Mouse (Mus musculus): ENCODE results near the gene Cyp2t4. TPM values are rescaled to one million over a fixed set of nuclear protein-coding genes. Genes with fewer than 3 reads are reported as not detected.
A peak's percentile ranks its signal among the peaks of the same experiment; 100 is the strongest.

Cyp2t4 gene
- polyA plus RNA-seq, 1 experiment from 2014 or later = 0.09 TPM

DNA sequence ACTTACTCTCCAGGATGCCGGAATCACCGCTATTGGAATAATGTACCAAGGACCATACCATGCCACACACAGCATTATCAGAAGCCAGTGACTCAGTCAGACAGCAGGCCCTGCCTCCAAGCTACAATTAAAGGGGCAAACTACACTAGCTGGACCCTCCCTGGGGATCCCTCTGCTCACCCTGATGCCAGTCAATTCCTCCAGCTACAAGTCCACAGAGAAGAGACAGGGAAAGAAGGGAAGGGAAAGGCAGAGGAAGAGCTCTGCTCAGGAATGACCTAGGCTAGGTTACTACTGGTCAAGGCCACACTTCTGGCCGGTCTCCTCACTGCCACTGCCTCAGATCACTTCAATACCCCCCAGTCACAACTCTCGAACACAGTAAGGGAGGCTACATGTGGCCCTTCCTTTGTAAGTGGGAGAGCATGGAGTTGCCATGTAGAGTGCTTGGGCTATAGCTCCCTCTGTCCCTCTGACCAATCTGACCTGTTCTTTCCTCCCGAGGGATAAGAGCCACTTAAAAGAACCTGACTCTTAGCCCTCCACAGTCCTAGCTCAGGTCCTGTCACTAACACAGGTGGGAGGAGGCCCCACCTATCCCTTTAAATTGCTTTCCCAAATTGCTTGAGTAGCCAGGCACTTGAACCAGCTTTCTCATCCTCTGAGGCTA is 9.4 kb downstream of the Cyp2t4 start:
- Histone ChIP-seq H3K36me3 (replicated peaks) (peaks cover 73% of the 10 kb centered on the region), H3K27ac (replicated peaks) (0 out of 2 replicates have a peak overlapping the region, but pooled peaks have one; percentile 19), H3K4me3 (peak overlapping the region; percentile 82), H3K9me3 (0 out of 2 replicates have a peak, but pooled peaks cover 2% of the 10 kb centered on the region), H3K4me1 (peaks cover 62% of the 10 kb centered on the region), H3K27me3 (replicated peaks; ENCODE audit: low read depth, poor library complexity, severe bottlenecking) (no peaks in the 10 kb centered on the region)
- DNase-seq (ENCODE audit: low spot score) = no peak
- 85% methylated on average over 5 of the region's 5 CpGs for WGBS

DNA sequence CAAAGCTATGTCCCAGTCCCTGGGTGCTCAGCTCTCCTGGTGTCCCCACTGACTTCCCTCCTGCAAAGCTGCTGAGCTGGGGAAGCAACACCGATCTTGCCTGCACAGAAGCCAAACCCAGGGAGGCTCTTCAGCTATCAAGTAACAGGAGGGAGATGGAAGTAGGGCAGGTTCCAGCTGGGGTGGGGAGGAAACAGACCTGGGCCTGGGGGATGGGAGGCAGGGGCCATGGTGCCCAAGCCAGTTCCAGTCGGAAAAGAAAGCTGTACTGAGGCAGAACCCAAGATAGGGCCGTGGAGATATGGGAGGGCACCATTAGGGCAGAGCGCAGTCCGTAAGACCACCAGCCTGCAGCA is 9.9 kb downstream of the Cyp2t4 start:
- Histone ChIP-seq H3K9me3 (0 out of 2 replicates have a peak, but pooled peaks cover 2% of the 10 kb centered on the region), H3K4me3 (peak overlapping the region; percentile 82), H3K4me1 (peaks cover 62% of the 10 kb centered on the region), H3K27ac (replicated peaks) (no peak overlapping the region), H3K36me3 (replicated peaks) (peaks cover 68% of the 10 kb centered on the region), H3K27me3 (replicated peaks; ENCODE audit: low read depth, poor library complexity, severe bottlenecking) (no peaks in the 10 kb centered on the region)
- no peak for DNase-seq (ENCODE audit: low spot score)
- 87% methylated on average over 5 of the region's 5 CpGs for WGBS

DNA sequence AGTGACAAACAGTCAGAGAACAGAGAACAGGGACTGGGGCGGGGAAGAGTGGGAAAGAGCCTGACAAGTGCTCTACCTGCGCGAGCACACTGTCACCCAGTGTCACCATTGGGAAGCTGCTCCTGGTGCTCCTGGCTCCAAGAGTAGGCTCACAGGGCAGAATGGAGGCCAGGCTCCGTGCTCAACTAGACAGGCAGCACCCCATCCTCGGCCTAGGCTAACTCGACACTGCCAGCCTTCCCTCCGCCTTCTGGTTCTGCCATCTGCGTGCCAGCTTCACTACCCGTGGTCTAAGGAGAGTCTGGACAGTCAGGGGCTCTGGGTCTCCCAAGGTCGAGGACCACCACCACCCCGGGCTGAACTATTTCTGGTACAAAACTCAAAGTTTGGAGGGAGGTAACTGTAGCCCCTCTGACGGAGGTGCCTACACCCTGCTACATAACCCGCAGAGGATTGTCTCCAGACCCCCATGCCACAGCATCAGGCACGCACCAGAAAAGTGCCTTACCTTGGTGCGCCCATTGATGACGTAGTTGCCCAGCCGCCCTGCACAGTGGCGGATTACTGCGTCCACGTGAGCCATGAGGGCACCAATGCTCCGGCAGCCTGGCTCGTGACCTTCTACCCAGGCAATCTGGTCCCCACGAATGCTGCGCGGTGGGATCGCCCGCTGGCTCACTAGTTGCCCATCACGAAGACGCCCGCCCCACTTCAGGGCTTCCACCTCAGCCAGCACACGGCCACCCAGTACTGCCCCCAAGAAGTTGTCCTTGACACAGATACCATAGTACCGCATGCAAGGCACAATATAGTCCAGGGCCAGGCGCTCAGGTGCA is 10.8 kb downstream of the Cyp2t4 start:
- no peaks in the 10 kb centered on the region for H3K27me3 ChIP-seq (replicated peaks; ENCODE audit: low read depth, poor library complexity, severe bottlenecking)
- peaks cover 62% of the 10 kb centered on the region for H3K4me1 ChIP-seq
- WGBS = 84% methylated on average over 33 of the region's 33 CpGs
- H3K4me3 ChIP-seq = peak overlapping the region; percentile 82
- peaks cover 60% of the 10 kb centered on the region for H3K36me3 ChIP-seq (replicated peaks)
- peak overlapping the region; percentile 98 for H3K27ac ChIP-seq (replicated peaks)
- DNase-seq (ENCODE audit: low spot score) = no peak
- H3K9me3 ChIP-seq = 0 out of 2 replicates have a peak, but pooled peaks cover 2% of the 10 kb centered on the region

DNA sequence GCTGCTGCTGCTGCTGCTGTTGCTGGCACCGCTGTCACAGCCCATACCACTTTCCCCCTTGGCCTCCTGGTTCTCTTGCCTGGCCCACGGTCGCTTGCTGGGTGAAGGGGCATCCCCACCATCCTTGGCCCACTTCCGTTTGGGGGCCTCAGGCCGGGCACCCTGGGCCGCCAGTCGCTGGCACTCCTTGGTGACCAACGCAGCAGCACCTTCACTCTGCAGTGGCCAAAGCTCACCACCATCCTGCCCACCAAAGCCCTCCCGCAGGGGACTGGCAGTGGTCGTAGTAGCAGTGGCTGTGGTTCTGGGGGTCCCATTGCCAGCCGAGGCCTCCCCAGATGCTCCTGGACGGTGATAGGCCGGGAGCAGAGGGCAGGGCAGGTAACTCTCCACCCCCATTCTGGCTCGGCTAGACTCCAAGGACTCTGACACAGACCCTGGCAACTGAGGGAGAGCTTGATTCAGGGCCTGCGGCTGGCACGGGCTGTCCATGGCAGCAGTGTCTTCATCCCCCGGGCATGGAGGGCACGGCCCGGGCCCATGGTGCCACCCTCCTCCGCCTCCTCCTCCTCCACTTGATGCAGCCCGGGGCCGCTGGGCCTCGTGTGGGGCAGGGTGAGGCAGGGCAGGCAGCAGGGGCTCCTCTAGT is 11.6 kb downstream of the Cyp2t4 start:
- peak overlapping the region; percentile 98 for H3K27ac ChIP-seq (replicated peaks)
- H3K27me3 ChIP-seq (replicated peaks; ENCODE audit: low read depth, poor library complexity, severe bottlenecking) = no peaks in the 10 kb centered on the region
- H3K36me3 ChIP-seq (replicated peaks) = peaks cover 54% of the 10 kb centered on the region
- WGBS = 74% methylated on average over 23 of the region's 23 CpGs
- no peak for DNase-seq (ENCODE audit: low spot score)
- H3K4me1 ChIP-seq = peaks cover 58% of the 10 kb centered on the region
- H3K9me3 ChIP-seq = 0 out of 2 replicates have a peak, but pooled peaks cover 2% of the 10 kb centered on the region
- peak overlapping the region; percentile 82 for H3K4me3 ChIP-seq

GRCm38 (mm10) chr7:27165696-27166095 is 12.2 kb downstream of the Cyp2t4 start:
- DNase-seq (ENCODE audit: low spot score) = no peak
- H3K36me3 ChIP-seq (replicated peaks) = peaks cover 54% of the 10 kb centered on the region
- 5% methylated on average over 8 of the region's 8 CpGs for WGBS
- H3K4me1 ChIP-seq = peaks cover 55% of the 10 kb centered on the region
- peak overlapping the region; percentile 98 for H3K27ac ChIP-seq (replicated peaks)
- 0 out of 2 replicates have a peak, but pooled peaks cover 2% of the 10 kb centered on the region for H3K9me3 ChIP-seq
- no peaks in the 10 kb centered on the region for H3K27me3 ChIP-seq (replicated peaks; ENCODE audit: low read depth, poor library complexity, severe bottlenecking)
- peak overlapping the region; percentile 82 for H3K4me3 ChIP-seq

DNA sequence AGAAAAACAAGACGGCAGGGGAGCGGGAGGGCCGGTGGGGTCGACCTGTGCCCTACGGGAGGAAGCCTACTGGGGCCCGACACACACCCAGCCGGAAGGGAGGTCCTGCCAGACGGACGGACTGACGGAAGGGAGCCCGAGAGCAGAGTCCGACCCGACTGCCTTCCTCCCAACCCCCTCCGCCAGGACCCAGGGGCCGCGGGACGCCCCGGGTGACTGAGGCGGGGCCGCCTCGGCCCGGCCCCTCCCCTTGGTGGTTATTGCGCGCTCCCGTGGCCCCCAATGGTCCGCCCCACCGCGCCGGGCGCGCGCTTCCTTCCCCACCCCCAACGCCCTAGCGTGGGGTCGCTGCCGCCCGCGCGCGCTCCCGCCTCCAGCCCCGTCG is 12.7 kb downstream of the Cyp2t4 start:
- WGBS = under 1% methylated on average over 43 of the region's 43 CpGs

DNA sequence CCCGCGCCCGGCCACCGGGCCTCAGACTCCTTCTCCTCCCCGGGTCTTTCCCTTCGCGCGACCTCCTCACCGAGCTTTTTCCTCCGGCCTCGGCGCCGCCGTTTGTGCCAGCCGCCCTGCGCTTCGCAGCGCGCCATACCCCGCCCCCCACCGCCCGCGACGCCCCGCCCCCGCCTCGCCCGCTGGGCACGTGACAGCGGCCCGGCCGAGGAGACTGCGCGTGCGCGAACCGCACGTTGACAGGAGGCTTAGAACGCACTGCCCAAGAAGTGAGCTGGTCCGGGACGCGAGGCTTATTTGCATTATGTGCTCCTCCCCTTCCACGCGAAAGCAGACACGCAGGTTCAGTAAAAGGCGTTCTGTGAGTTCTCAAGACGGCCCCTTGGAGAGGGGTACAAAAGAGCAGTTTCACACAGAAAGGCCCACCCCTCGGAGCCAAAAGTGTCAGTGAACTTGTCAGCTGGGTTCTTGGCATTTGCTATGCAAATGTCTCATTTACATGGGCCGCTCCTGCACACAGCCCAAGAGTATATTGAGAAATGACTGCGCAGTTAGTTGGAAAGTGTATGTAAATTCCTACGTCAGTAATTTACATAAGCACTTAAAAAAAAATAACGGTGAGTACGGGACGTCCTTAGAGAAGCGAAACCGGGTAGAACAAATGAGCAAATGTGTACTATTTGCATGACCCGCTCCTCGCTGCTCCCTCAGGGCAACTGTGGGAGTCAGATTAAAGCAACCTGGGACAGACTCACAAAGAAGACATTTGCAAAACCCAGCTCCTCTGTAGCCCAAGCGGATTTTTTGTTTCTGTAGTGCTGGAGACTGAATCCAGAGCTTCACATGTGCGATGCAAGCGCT is 13.3 kb downstream of the Cyp2t4 start, which contains the start of gene Egln2:
Egln2 (minus strand) TSS at position 189 of the 861 bp plus-strand sequence.
- Histone ChIP-seq H3K9me3 (0 out of 2 replicates have a peak, but pooled peaks cover 2% of the 10 kb centered on the region), H3K27me3 (replicated peaks; ENCODE audit: low read depth, poor library complexity, severe bottlenecking) (no peaks in the 10 kb centered on the region), H3K4me3 (peak within 1 kb of the TSS; percentile 82), H3K27ac (replicated peaks) (peak within 1 kb of the TSS; percentile 98), H3K36me3 (replicated peaks) (peaks cover 54% of the 10 kb centered on the region), H3K4me1 (peaks cover 44% of the 10 kb centered on the region)
- WGBS = 2% methylated on average over 61 of the region's 61 CpGs
- DNase-seq (ENCODE audit: low spot score) = peak; percentile 97

More for the DNA sequence above, 12.7 kb downstream of the Cyp2t4 start:
- Histone ChIP-seq H3K9me3 (0 out of 2 replicates have a peak, but pooled peaks cover 2% of the 10 kb centered on the region), H3K27me3 (replicated peaks; ENCODE audit: low read depth, poor library complexity, severe bottlenecking) (no peaks in the 10 kb centered on the region), H3K4me1 (peaks cover 50% of the 10 kb centered on the region), H3K36me3 (replicated peaks) (peaks cover 54% of the 10 kb centered on the region), H3K27ac (replicated peaks) (peak overlapping the region; percentile 98), H3K4me3 (peak overlapping the region; percentile 82)
- DNase-seq (ENCODE audit: low spot score) = peak; percentile 92

- H3K27me3 ChIP-seq (replicated peaks; ENCODE audit: low read depth, poor library complexity, severe bottlenecking) = no peaks in the 10 kb centered on the region
- H3K36me3 ChIP-seq (replicated peaks) = peaks cover 54% of the 10 kb centered on the region
- peak overlapping the region; percentile 98 for H3K27ac ChIP-seq (replicated peaks)
- 0 out of 2 replicates have a peak, but pooled peaks cover 2% of the 10 kb centered on the region for H3K9me3 ChIP-seq
- 80% methylated on average over 11 of the region's 11 CpGs for WGBS
- no peak for DNase-seq (ENCODE audit: low spot score)
- H3K4me3 ChIP-seq = peak overlapping the region; percentile 82
- H3K4me1 ChIP-seq = peaks cover 42% of the 10 kb centered on the region
Observed at GRCm38 (mm10) chr7:27167475-27168094, 14.1 kb downstream of the Cyp2t4 start.

DNA sequence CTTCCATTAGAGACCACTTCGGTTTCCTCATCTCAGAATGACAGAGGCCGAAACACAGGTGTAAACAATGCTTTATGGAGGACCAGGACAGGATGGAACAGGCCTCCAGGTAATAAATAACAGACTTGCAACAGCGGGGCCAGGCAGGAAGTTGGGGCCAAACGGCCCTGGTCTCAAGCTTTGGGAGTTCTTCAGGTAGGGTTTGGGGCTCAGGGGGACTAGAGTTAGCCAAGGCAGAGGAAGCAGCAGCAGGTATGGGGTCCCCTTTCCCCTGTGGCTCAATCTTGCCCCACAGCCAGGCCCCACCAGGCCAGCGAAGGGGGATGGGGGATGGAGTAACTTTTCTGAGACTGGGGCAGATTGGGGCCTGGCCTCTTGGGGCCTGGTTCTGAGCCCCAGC is 14.9 kb downstream of the Cyp2t4 start:
- 91% methylated on average over 5 of the region's 5 CpGs for WGBS
- Histone ChIP-seq H3K27me3 (replicated peaks; ENCODE audit: low read depth, poor library complexity, severe bottlenecking) (no peaks in the 10 kb centered on the region), H3K4me1 (peaks cover 34% of the 10 kb centered on the region), H3K27ac (replicated peaks) (no peak overlapping the region), H3K9me3 (0 out of 2 replicates have a peak, but pooled peaks cover 2% of the 10 kb centered on the region), H3K36me3 (replicated peaks) (peaks cover 53% of the 10 kb centered on the region), H3K4me3 (no peak overlapping the region)
- no peak for DNase-seq (ENCODE audit: low spot score)

GRCm38 (mm10) chr7:27170981-27171380 is 17.5 kb downstream of the Cyp2t4 start:
- 94% methylated on average over 3 of the region's 3 CpGs for WGBS
- no peaks in the 10 kb centered on the region for H3K27me3 ChIP-seq (replicated peaks; ENCODE audit: low read depth, poor library complexity, severe bottlenecking)
- H3K9me3 ChIP-seq = 0 out of 2 replicates have a peak, but pooled peaks cover 2% of the 10 kb centered on the region
- H3K27ac ChIP-seq (replicated peaks) = no peak overlapping the region
- peaks cover 9% of the 10 kb centered on the region for H3K4me1 ChIP-seq
- DNase-seq (ENCODE audit: low spot score) = no peak
- H3K4me3 ChIP-seq = no peak overlapping the region
- peaks cover 48% of the 10 kb centered on the region for H3K36me3 ChIP-seq (replicated peaks)

- Histone ChIP-seq H3K36me3 (replicated peaks) (peaks cover 46% of the 10 kb centered on the region), H3K27ac (replicated peaks) (no peak overlapping the region), H3K4me1 (peaks cover 12% of the 10 kb centered on the region), H3K9me3 (no peaks in the 10 kb centered on the region), H3K4me3 (no peak overlapping the region), H3K27me3 (replicated peaks; ENCODE audit: low read depth, poor library complexity, severe bottlenecking) (no peaks in the 10 kb centered on the region)
- 94% methylated on average over 15 of the region's 15 CpGs for WGBS
- no peak for DNase-seq (ENCODE audit: low spot score)
Observed at GRCm38 (mm10) chr7:27174496-27174895, 21.0 kb downstream of the Cyp2t4 start.
